19 mouse cellular contexts compared by ENCODE assay signal in the genomic region with DNA sequence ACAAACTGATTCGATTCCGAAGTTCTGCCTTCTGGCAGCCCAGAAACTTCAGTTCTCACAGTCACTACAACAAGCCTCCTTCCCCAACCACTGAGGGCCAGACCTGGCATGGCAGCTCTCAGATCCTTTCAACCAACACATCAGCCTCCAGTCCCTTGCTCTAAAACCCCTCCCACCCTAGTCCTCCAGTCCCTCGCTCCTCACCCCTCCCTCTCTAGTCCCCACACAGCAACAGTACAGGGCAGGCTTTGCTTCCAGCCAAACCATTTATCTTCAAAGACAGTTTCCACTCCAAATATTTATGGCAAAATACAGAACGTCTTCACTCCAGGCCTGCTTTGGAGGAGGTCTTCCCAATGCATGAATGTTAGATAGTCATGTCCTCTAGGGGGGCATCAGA.
"Had no signal": no experiment of that assay in that cellular context is flagged by ENCODE, and none has a peak within 500 bp of the region (broad histone marks: within the 10 kb centered on the region; RNA-seq: fewer than 3 reads in every experiment).

No protein-coding gene starts in this region.

- H3K4me2 ChIP-seq: liver, embryonic 13.5 days; midbrain, embryonic 11.5 days; midbrain, embryonic 15.5 days; neural tube, embryonic 13.5 days had no signal

- H3K36me3 ChIP-seq: liver, embryonic 13.5 days; midbrain, embryonic 15.5 days; neural tube, embryonic 13.5 days had no signal

- H3K27ac ChIP-seq: hindbrain, postnatal 0 days; layer of hippocampus, adult 2 months; liver, embryonic 13.5 days; macrophage; midbrain, embryonic 15.5 days; neural tube, embryonic 13.5 days had no signal

- DNase-seq: kidney, adult 11 months; kidney, postnatal 10 days; kidney, postnatal 4 days; left cerebral cortex, postnatal 4 days; liver; liver, embryonic 13.5 days; liver, postnatal 0 days; retina, postnatal 1 day; right cerebral cortex, postnatal 4 days; spleen, adult 18-20 months; thymus, adult 18-20 months; thymus, postnatal 14 days had no signal

- H3K4me1 ChIP-seq: liver, embryonic 13.5 days; megakaryocyte, embryonic 14.5 days had no signal

- ATAC-seq: hindbrain, postnatal 0 days; liver, postnatal 0 days; midbrain, embryonic 15.5 days had no signal

- H3K9me3 ChIP-seq: liver, embryonic 13.5 days; midbrain, embryonic 15.5 days; neural tube, embryonic 13.5 days had no signal

- H3K27me3 ChIP-seq: liver, embryonic 13.5 days; megakaryocyte, embryonic 14.5 days; midbrain, embryonic 15.5 days; neural tube, embryonic 13.5 days had no signal

- H3K9ac ChIP-seq: liver, embryonic 13.5 days; liver, postnatal 0 days; midbrain, embryonic 15.5 days; neural tube, embryonic 13.5 days had no signal

- H3K4me3 ChIP-seq: layer of hippocampus, adult 2 months; liver, embryonic 13.5 days; megakaryocyte, embryonic 14.5 days; midbrain, embryonic 15.5 days; neural tube, embryonic 13.5 days had no signal
